Mouse (Mus musculus) liver, postnatal 0 days (tissue): ENCODE data around the gene Pou2f3. TPM values are rescaled to one million over a fixed set of nuclear protein-coding genes. Genes with fewer than 3 reads are reported as not detected.

Experiments
- ATAC-seq: fragments of 200-750 bp; cut with Nextera tagmentation; 2 replicates; pipeline ENCODE4 v1.8.0; 2017; ENCODE audit warnings: mild to moderate bottlenecking, moderate library complexity
- DNase-seq: peaks from one replicate; pipeline ENCODE4 v3.0.0-alpha.2; 2016
- H3K27ac ChIP-seq: fragments of 300-500 bp; sonication (generic); 2 replicates; pipeline ENCODE4 v1.5.1; 2014; ENCODE audit warnings: antibody characterized with exemption, moderate library complexity, mild to moderate bottlenecking, low read depth
- H3K27me3 ChIP-seq: fragments of 300-500 bp; sonication (generic); 2 replicates; pipeline ENCODE4 v1.6.1; 2014; ENCODE audit warnings: low read length, control low read depth, mixed read lengths; ENCODE audit not compliant: insufficient read depth
- H3K36me3 ChIP-seq: fragments of 300-500 bp; sonication (generic); replicated peaks from 2 replicates; pipeline ENCODE4 v1.6.1; 2014; ENCODE audit warnings: mild to moderate bottlenecking, control low read depth, low read length, moderate library complexity, mixed read lengths; ENCODE audit not compliant: insufficient read depth
- H3K4me1 ChIP-seq: fragments of 300-500 bp; sonication (generic); 2 replicates; pipeline ENCODE4 v1.6.1; 2014; ENCODE audit warnings: antibody characterized with exemption, mild to moderate bottlenecking, control low read depth; ENCODE audit not compliant: insufficient read depth
- H3K4me2 ChIP-seq: fragments of 300-500 bp; sonication (generic); 2 replicates; pipeline ENCODE4 v1.6.1; 2014; ENCODE audit warnings: low read depth, mild to moderate bottlenecking, low read length, moderate library complexity, mixed read lengths
- H3K4me3 ChIP-seq: fragments of 300-500 bp; sonication (generic); 2 replicates; pipeline ENCODE4 v1.5.1; 2014; ENCODE audit warnings: low read depth, low read length
- H3K9ac ChIP-seq: fragments of 300-500 bp; sonication (generic); replicated peaks from 2 replicates; pipeline ENCODE4 v1.6.1; 2014; ENCODE audit warnings: mild to moderate bottlenecking, moderate library complexity
- H3K9me3 ChIP-seq: fragments of 300-500 bp; sonication (generic); 2 replicates; pipeline ENCODE4 v1.6.1; 2016; ENCODE audit warnings: mild to moderate bottlenecking, control low read depth, low read length, mixed read lengths
- CTCF ChIP-seq: sonication (generic); IDR thresholded peaks from 2 replicates; pipeline ENCODE4 v1.5.1; 2016; ENCODE audit warnings: antibody characterized with exemption, low read depth
- EP300 ChIP-seq: IDR thresholded peaks from 2 replicates; pipeline ENCODE4 v1.6.1; 2016; ENCODE audit warnings: antibody characterized with exemption, low read depth, mild to moderate bottlenecking
- whole genome bisulfite sequencing: fragments of 180-500 bp; shearing (Covaris S2); extraction: QIAGEN DNeasy Blood & Tissue Kit; methylation state at CpG from one replicate; pipeline ENCODE4 v1.1.7; 2014; ENCODE audit not compliant: insufficient replicate concordance; 5-methylcytosine and 5-hydroxymethylcytosine counted together
- polyA plus RNA-seq: library from polyadenylated mRNA; unstranded; fragments of >200 nt; fragmentation: Nextera tagmentation; extraction: Ambion mirVana; gene quantifications from 2 replicates; pipeline ENCODE4 v1.2.1, GENCODE M21; 2015

Pou2f3 gene
- polyA plus RNA-seq, 1 experiment from 2014 or later = 0.05 TPM

- ATAC-seq (peak; percentile 30), DNase-seq (no peak)
- H3K9me3 ChIP-seq = no peaks in the 10 kb centered on the region
- peak overlapping the region; percentile 61 for H3K4me2 ChIP-seq
- no peaks in the 10 kb centered on the region for H3K27me3 ChIP-seq
- no peak for TF ChIP-seq CTCF
- TF ChIP-seq EP300 = peak; percentile 90
- H3K27ac ChIP-seq = peak overlapping the region; percentile 13
- H3K4me1 ChIP-seq = peaks cover 42% of the 10 kb centered on the region
- H3K9ac ChIP-seq = peak overlapping the region; percentile 21
- 55% methylated on average over 11 of the region's 11 CpGs for WGBS
- H3K36me3 ChIP-seq = peaks cover 39% of the 10 kb centered on the region
- peak overlapping the region; percentile 8; the same call in 1 of the 2 replicates for H3K4me3 ChIP-seq
Measured at GRCm38 (mm10) chr9:43224771-43225355, 14.7 kb upstream of the Pou2f3 start.

GRCm38 (mm10) chr9:43222429-43222715 is 12.2 kb upstream of the Pou2f3 start:
- no peaks in the 10 kb centered on the region for H3K9me3 ChIP-seq
- no peak overlapping the region for H3K27ac ChIP-seq
- H3K9ac ChIP-seq = no peak overlapping the region
- H3K36me3 ChIP-seq = peaks cover 34% of the 10 kb centered on the region
- H3K27me3 ChIP-seq = no peaks in the 10 kb centered on the region
- ATAC-seq (no peak), DNase-seq (no peak)
- TF ChIP-seq CTCF (peak; percentile 44), EP300 (no peak)
- no peak overlapping the region for H3K4me3 ChIP-seq
- H3K4me2 ChIP-seq = no peak overlapping the region
- 67% methylated on average over 8 of the region's 8 CpGs for WGBS
- peaks cover 30% of the 10 kb centered on the region for H3K4me1 ChIP-seq

- Histone ChIP-seq H3K4me1 (peaks cover 25% of the 10 kb centered on the region), H3K27me3 (no peaks in the 10 kb centered on the region), H3K9me3 (no peaks in the 10 kb centered on the region), H3K36me3 (peaks cover 34% of the 10 kb centered on the region), H3K27ac (no peak overlapping the region), H3K4me3 (no peak overlapping the region), H3K9ac (no peak overlapping the region), H3K4me2 (no peak overlapping the region)
- 55% methylated on average over 18 of the region's 18 CpGs for WGBS
- DNase-seq = peak; percentile 89
- peak; percentile 47; the same call in 1 of the 2 replicates for ATAC-seq
- TF ChIP-seq CTCF (peak; percentile 94), EP300 (no peak)
Measured at GRCm38 (mm10) chr9:43221643-43222428, 11.7 kb upstream of the Pou2f3 start.

GRCm38 (mm10) chr9:43210771-43211450 is 742 bp upstream of the Pou2f3 start:
- Histone ChIP-seq H3K9ac (no peak overlapping the region), H3K36me3 (no peaks in the 10 kb centered on the region), H3K27ac (no peak overlapping the region), H3K9me3 (no peaks in the 10 kb centered on the region), H3K27me3 (peaks cover 32% of the 10 kb centered on the region), H3K4me2 (no peak overlapping the region), H3K4me3 (no peak overlapping the region), H3K4me1 (0 out of 2 replicates have a peak, but pooled peaks cover 2% of the 10 kb centered on the region)
- WGBS = 22% methylated on average over 11 of the region's 11 CpGs
- TF ChIP-seq EP300 (no peak), CTCF (peak; percentile 84)
- peak; percentile 39 for DNase-seq
- 0 out of 2 replicates have a peak, but pooled peaks have one; percentile 33 for ATAC-seq

- no peak overlapping the region for H3K4me2 ChIP-seq
- 5% methylated on average over 15 of the region's 15 CpGs for WGBS
- 0 out of 2 replicates have a peak, but pooled peaks cover 2% of the 10 kb centered on the region for H3K4me1 ChIP-seq
- H3K27ac ChIP-seq = no peak overlapping the region
- H3K9me3 ChIP-seq = no peaks in the 10 kb centered on the region
- TF ChIP-seq CTCF = no peak
- no peak for TF ChIP-seq EP300
- no peak for DNase-seq
- no peak overlapping the region for H3K4me3 ChIP-seq
- peaks cover 74% of the 10 kb centered on the region for H3K27me3 ChIP-seq
- H3K36me3 ChIP-seq = no peaks in the 10 kb centered on the region
- H3K9ac ChIP-seq = no peak overlapping the region
- no peak for ATAC-seq
Measured at GRCm38 (mm10) chr9:43206022-43206390, 4.2 kb downstream of the Pou2f3 start.

GRCm38 (mm10) chr9:43205343-43206021 is 4.7 kb downstream of the Pou2f3 start:
- DNase-seq (no peak), ATAC-seq (no peak)
- WGBS = 1% methylated on average over 39 of the region's 41 CpGs
- Histone ChIP-seq H3K4me1 (0 out of 2 replicates have a peak, but pooled peaks cover 2% of the 10 kb centered on the region), H3K27me3 (peaks cover 72% of the 10 kb centered on the region), H3K36me3 (no peaks in the 10 kb centered on the region), H3K4me2 (peak overlapping the region; percentile 22; the same call in 1 of the 2 replicates), H3K9ac (no peak overlapping the region), H3K27ac (no peak overlapping the region), H3K4me3 (no peak overlapping the region; the same call in 1 of the 2 replicates), H3K9me3 (no peaks in the 10 kb centered on the region)
- TF ChIP-seq EP300 = no peak
- TF ChIP-seq CTCF = peak; percentile 19; the same call in 1 of the 2 replicates
